Mouse (Mus musculus) CH12.LX (cell line): ENCODE results near the gene Cxcr5. TPM values are rescaled to one million over a fixed set of nuclear protein-coding genes. Genes with fewer than 3 reads are reported as not detected.

ENCODE experiments used
- DNase-seq: peaks from one replicate; pipeline ENCODE4 v3.0.0-alpha.2; 2013; ENCODE audit errors: extremely low read depth
- H3K27ac ChIP-seq: 2 replicates; pipeline ENCODE4 v1.5.1; 2012; ENCODE audit warnings: low read depth, mild to moderate bottlenecking, control low read depth, moderate library complexity; ENCODE audit not compliant: insufficient read depth
- H3K27me3 ChIP-seq: replicated peaks from 2 replicates; pipeline ENCODE3; 2012; ENCODE audit warnings: inconsistent platforms
- H3K36me3 ChIP-seq, 2 experiments: replicated peaks in 1 of 2; 2 replicates each; pipeline versions ENCODE3 to v1.6.1; 2012; ENCODE audit warnings: inconsistent platforms in 1 of 2, low read length in 1 of 2, mild to moderate bottlenecking in 1 of 2, mixed read lengths in 1 of 2, moderate library complexity in 1 of 2; ENCODE audit not compliant: control insufficient read depth in 1 of 2, insufficient read depth in 1 of 2
- H3K4me1 ChIP-seq, 2 experiments: 2 replicates each; pipeline ENCODE4 v1.6.1; 2012; ENCODE audit warnings: inconsistent platforms in 1 of 2, moderate library complexity in 1 of 2; ENCODE audit not compliant: insufficient read depth in 2 of 2, control insufficient read depth in 1 of 2
- H3K4me2 ChIP-seq: 2 replicates; pipeline ENCODE4 v1.6.1; 2012; ENCODE audit warnings: low read depth, mild to moderate bottlenecking, control low read depth; ENCODE audit not compliant: poor library complexity, insufficient read depth, severe bottlenecking
- H3K4me3 ChIP-seq, 3 experiments: fragments of 150-350 bp in 1 of 3; sonication (generic) in 1 of 3; replicated peaks in 1 of 3; 2 replicates each; pipeline versions ENCODE3 to v1.5.1; 2011 to 2012; ENCODE audit warnings: low read depth in 2 of 3, low read length in 2 of 3, mild to moderate bottlenecking in 2 of 3, moderate library complexity in 2 of 3, control low read depth in 1 of 3, improper control_type of control experiment in 1 of 3, inconsistent platforms in 1 of 3, mixed read lengths in 1 of 3; ENCODE audit not compliant: poor library complexity in 1 of 3
- H3K79me2 ChIP-seq: replicated peaks from 2 replicates; pipeline ENCODE4 v1.6.1; 2012; ENCODE audit warnings: mild to moderate bottlenecking, moderate library complexity; ENCODE audit not compliant: control insufficient read depth, poor library complexity, insufficient read depth, severe bottlenecking; ENCODE audit errors: extremely low read depth
- H3K9ac ChIP-seq: 2 replicates; pipeline ENCODE4 v1.6.1; 2012; ENCODE audit warnings: low read depth, mild to moderate bottlenecking, control low read depth, moderate library complexity; ENCODE audit not compliant: insufficient read depth
- H3K9me3 ChIP-seq: replicated peaks from 2 replicates; pipeline ENCODE3; 2012; ENCODE audit warnings: low read length, inconsistent platforms, mixed read lengths
- BHLHE40 ChIP-seq: IDR thresholded peaks from 2 replicates; pipeline ENCODE4 v1.6.1; 2011; ENCODE audit warnings: mild to moderate bottlenecking, low read depth, low read length, improper control_type of control experiment
- CHD1 ChIP-seq: IDR thresholded peaks from 2 replicates; pipeline ENCODE4 v1.6.1; 2012; ENCODE audit warnings: low read depth, low read length, improper control_type of control experiment, inconsistent platforms
- CHD2 ChIP-seq: IDR thresholded peaks from 2 replicates; pipeline ENCODE4 v1.6.1; 2011; ENCODE audit warnings: low read length, improper control_type of control experiment
- CTCF ChIP-seq, 2 experiments: IDR thresholded peaks in 1 of 2; conservative IDR thresholded peaks in 1 of 2; 2 replicates each; pipeline ENCODE4 v1.5.1; 2011 to 2012; ENCODE audit warnings: low read depth in 2 of 2, low read length in 2 of 2, improper control_type of control experiment in 1 of 2, inconsistent platforms in 1 of 2, mild to moderate bottlenecking in 1 of 2, moderate library complexity in 1 of 2
- ELF1 ChIP-seq: IDR thresholded peaks from 2 replicates; pipeline ENCODE4 v1.6.1; 2014; ENCODE audit warnings: low read depth, mild to moderate bottlenecking, inconsistent platforms, low read length, improper control_type of control experiment
- EP300 ChIP-seq: IDR thresholded peaks from 2 replicates; pipeline ENCODE4 v1.6.1; 2011; ENCODE audit warnings: low read length, improper control_type of control experiment
- ETS1 ChIP-seq: conservative IDR thresholded peaks from 2 replicates; pipeline ENCODE4 v1.6.1; 2012; ENCODE audit warnings: low read depth, mild to moderate bottlenecking, inconsistent platforms, low read length, improper control_type of control experiment, moderate library complexity
- GABPA ChIP-seq: IDR thresholded peaks from 2 replicates; pipeline ENCODE4 v1.6.1; 2012; ENCODE audit warnings: low read depth, low read length, improper control_type of control experiment, inconsistent platforms; ENCODE audit not compliant: insufficient replicate concordance
- IRF4 ChIP-seq: IDR thresholded peaks from 2 replicates; pipeline ENCODE4 v1.6.1; 2014; ENCODE audit warnings: low read depth, mild to moderate bottlenecking, inconsistent platforms, low read length, improper control_type of control experiment
- KAT2A ChIP-seq: IDR thresholded peaks from 2 replicates; pipeline ENCODE4 v1.6.1; 2012; ENCODE audit warnings: low read length, improper control_type of control experiment, inconsistent platforms; ENCODE audit not compliant: insufficient replicate concordance
- MAFK ChIP-seq: IDR thresholded peaks from 2 replicates; pipeline ENCODE4 v1.6.1; 2011; ENCODE audit warnings: low read length, improper control_type of control experiment; ENCODE audit not compliant: insufficient replicate concordance
- MAZ ChIP-seq: IDR thresholded peaks from 2 replicates; pipeline ENCODE4 v1.6.1; 2012; ENCODE audit warnings: low read depth, mild to moderate bottlenecking, inconsistent platforms, low read length, improper control_type of control experiment, moderate library complexity
- MEF2A ChIP-seq: IDR thresholded peaks from 2 replicates; pipeline ENCODE4 v1.6.1; 2014; ENCODE audit warnings: low read depth, mild to moderate bottlenecking, inconsistent platforms, low read length, improper control_type of control experiment, borderline replicate concordance
- MXI1 ChIP-seq: IDR thresholded peaks from 2 replicates; pipeline ENCODE4 v1.6.1; 2011; ENCODE audit warnings: mild to moderate bottlenecking, low read depth, low read length, improper control_type of control experiment
- PAX5 ChIP-seq: IDR thresholded peaks from 2 replicates; pipeline ENCODE4 v1.6.1; 2012; ENCODE audit warnings: low read length, inconsistent platforms, mixed read lengths
- SMC3 ChIP-seq: IDR thresholded peaks from 2 replicates; pipeline ENCODE4 v1.6.1; 2011; ENCODE audit warnings: low read depth, low read length, improper control_type of control experiment
- TBP ChIP-seq: conservative IDR thresholded peaks from 2 replicates; pipeline ENCODE4 v1.6.1; 2011; ENCODE audit warnings: low read depth, low read length, improper control_type of control experiment
- TCF12 ChIP-seq: IDR thresholded peaks from 2 replicates; pipeline ENCODE4 v1.6.1; 2014; ENCODE audit warnings: low read depth, mild to moderate bottlenecking, inconsistent platforms, low read length, improper control_type of control experiment
- UBTF ChIP-seq: IDR thresholded peaks from 2 replicates; pipeline ENCODE4 v1.6.1; 2012; ENCODE audit warnings: low read depth, mild to moderate bottlenecking, inconsistent platforms, low read length, improper control_type of control experiment, moderate library complexity
- USF1 ChIP-seq: IDR thresholded peaks from 2 replicates; pipeline ENCODE4 v1.6.1; 2014; ENCODE audit warnings: low read depth, mild to moderate bottlenecking, inconsistent platforms, low read length, improper control_type of control experiment
- ZKSCAN1 ChIP-seq: IDR thresholded peaks from 2 replicates; pipeline ENCODE4 v1.6.1; 2012; ENCODE audit warnings: low read depth, inconsistent platforms, low read length, improper control_type of control experiment, borderline replicate concordance
- dilution Hi-C: fragments of 300-500 bp; cut with MboI; formaldehyde crosslinking; loops from 2 replicates; pipeline ENCODE4 v1.14.3; 2020; ENCODE audit warnings: low sequenced_read_pairs; ENCODE audit not compliant: extremely low pct_unique_long_range_greater_than_20kb, extremely low pct_ligation_motif_present
- in situ Hi-C: fragments of 300-500 bp; cut with MboI; formaldehyde crosslinking; loops from 3 replicates; pipeline ENCODE4 v1.14.3; 2019; ENCODE audit warnings: low sequenced_read_pairs, low pct_ligation_motif_present, low pct_unique_long_range_greater_than_20kb, mixed read lengths
- polyA plus RNA-seq: library from polyadenylated mRNA; unstranded; fragments of >175 nt; gene quantifications from 2 replicates; pipeline ENCODE4 v1.2.1, GENCODE M21; 2012; ENCODE audit warnings: low read depth; ENCODE audit not compliant: insufficient read length
- total RNA-seq, 2 experiments: library from RNA; depleted of rRNA; stranded (reverse); fragments of 300-350 nt in 1 of 2; fragments of >200 nt in 1 of 2; gene quantifications; 2 replicates each; pipeline ENCODE4 v1.2.3; 2012 to 2014

The Cxcr5 gene
- total and polyA plus RNA-seq, 3 experiments: 30.2 to 93.4 (median 70.5) TPM

DNA sequence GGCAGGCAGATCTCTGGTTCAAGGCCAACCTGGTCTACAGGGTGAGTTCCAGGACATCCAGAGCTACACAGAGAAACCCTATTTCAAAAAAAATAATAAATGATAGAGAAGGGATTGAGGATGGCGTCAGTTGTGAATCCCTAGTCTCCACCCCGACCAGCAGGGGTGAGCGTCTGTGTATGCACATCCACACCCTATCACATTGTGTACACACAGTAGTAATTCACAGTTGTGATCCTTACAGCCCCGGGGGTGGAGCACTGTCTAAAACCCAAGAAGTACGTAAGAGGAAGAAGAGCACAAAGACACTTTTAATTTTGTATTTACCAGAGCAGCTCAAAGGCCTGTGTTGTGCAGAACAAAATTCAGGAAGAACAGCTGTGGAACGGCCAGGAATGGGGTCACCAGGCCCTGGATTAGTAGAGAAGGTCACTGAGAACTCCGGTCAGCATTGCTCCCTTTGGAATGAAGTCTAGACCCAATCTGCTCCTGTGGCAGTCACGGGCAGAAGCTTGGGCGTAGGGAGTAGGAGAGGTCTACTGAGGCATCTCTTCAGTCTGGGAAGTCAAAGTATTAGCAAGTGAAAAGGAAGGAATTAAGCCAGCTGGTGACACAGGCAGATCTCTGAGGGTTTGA, 33.3 kb upstream of the Cxcr5 start:
- peaks cover 7 to 29% of the 10 kb centered on the region in 2 experiments for H3K4me1 ChIP-seq
- H3K79me2 ChIP-seq: no peaks in the 10 kb centered on the region
- H3K9ac ChIP-seq: no peak overlapping the region
- no peak overlapping the region for H3K4me2 ChIP-seq
- H3K9me3 ChIP-seq: peaks cover 6% of the 10 kb centered on the region
- no peak overlapping the region for H3K4me3 ChIP-seq
- no peaks in the 10 kb centered on the region for H3K27me3 ChIP-seq
- in situ Hi-C loops (no loop called here), dilution Hi-C loops (no loop called here)
- TF ChIP-seq CHD1: no peak
- no peak for TF ChIP-seq UBTF
- no peak for TF ChIP-seq USF1
- no peak for TF ChIP-seq BHLHE40
- no peak for TF ChIP-seq TBP
- TF ChIP-seq ETS1: no peak
- no peak for TF ChIP-seq MEF2A
- TF ChIP-seq ELF1: no peak
- no peak for TF ChIP-seq CTCF (conservative IDR thresholded peaks at IDR 0.05 in 1 of 2, IDR thresholded peaks at IDR 0.05 in 1 of 2; ENCODE audit: low read depth in 2 of 2, low read length in 2 of 2)
- no peak for TF ChIP-seq MAZ
- TF ChIP-seq KAT2A: no peak
- TF ChIP-seq CHD2: no peak
- TF ChIP-seq ZKSCAN1: no peak
- TF ChIP-seq PAX5: no peak
- no peak for TF ChIP-seq GABPA
- TF ChIP-seq MAFK: no peak
- TF ChIP-seq IRF4: no peak
- TF ChIP-seq EP300: no peak
- TF ChIP-seq MXI1: no peak
- no peak for TF ChIP-seq TCF12
- no peak overlapping the region for H3K27ac ChIP-seq
- no peak for DNase-seq
- no peaks in the 10 kb centered on the region for H3K36me3 ChIP-seq

DNA sequence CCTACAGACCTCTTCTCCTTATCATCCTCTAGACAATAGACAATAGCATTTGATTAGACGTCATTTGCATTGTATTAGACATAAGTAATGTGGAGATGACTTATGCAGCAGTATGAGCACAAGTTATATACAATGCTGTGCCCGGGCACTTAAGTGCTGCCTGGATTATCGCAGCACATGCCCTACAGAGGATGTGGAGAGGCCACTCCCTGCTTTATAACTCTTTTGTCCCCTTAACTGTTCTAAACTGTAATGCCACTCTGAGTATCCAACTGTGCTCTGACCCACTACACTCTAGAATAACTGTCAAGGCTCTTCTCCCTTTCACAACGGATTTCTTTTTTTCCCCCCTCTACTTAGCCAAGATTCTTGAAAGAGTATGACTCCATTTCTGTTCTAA, 32.2 kb upstream of the Cxcr5 start:
- Histone ChIP-seq H3K9ac (no peak overlapping the region), H3K9me3 (peaks cover 6% of the 10 kb centered on the region), H3K27me3 (no peaks in the 10 kb centered on the region), H3K36me3 (no peaks in the 10 kb centered on the region), H3K4me1 (peaks cover 2 to 19% of the 10 kb centered on the region in 2 experiments), H3K4me2 (no peak overlapping the region), H3K4me3 (no peak overlapping the region), H3K27ac (no peak overlapping the region), H3K79me2 (no peaks in the 10 kb centered on the region)
- DNase-seq: no peak
- dilution Hi-C loops (no loop called here), in situ Hi-C loops (no loop called here)
- TF ChIP-seq SMC3: no peak
